Mouse (Mus musculus): ENCODE results near the gene Pmf1. TPM values are rescaled to one million over a fixed set of nuclear protein-coding genes. Genes with fewer than 3 reads are reported as not detected.
"Not testable (repeated sequence)": the region's sequence is repeated elsewhere in the genome, so short reads cannot be mapped to it uniquely, and the experiment has no call there.

The Pmf1 gene
- total RNA-seq, 2 experiments from 2014 or later: 100 to 182 TPM

DNA sequence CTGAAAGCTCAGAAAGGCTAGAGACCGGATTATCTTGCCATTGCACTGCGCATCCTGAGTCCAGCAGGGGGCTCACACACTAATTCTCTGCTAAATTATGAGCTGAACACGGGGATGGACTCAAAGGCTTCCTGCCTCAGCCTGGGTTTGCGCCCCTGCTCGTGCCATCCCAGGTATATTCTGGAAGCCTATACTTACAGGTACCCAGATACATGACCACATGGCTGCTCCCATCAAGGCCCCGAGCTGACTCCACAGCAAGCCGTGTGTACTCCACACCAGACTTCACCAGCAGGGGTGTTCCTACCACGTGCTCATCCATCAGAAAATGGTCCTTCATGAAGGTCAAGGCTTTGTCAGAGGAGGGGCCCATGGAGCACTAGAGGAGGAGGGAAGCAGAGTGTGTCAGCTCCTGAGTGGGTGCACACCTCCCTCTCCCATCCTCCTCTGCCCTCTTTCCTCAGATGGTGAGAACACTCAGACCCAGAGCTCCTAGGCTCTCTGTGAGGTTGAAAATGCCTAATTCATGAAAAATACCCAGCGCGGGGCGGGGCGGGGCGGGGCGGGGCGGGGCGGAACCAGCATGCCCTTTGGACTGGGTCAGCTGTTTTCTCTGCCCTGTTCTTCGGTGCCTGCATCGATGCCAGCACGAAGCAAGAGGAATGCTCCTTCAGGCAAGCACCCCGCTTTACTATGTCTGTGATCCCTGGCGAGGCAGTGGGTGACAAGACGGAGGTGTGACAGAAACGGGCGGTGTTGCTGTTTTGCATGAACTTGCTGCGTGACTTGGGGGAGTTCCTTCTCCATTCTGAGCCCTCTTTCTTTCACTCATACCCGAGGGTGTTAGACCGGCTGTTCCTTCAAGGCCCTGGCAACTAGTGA lies 30.6 kb upstream of the Pmf1 start:
- ATAC-seq (replicated peaks; ENCODE audit: low FRiP score, poor library complexity, severe bottlenecking): no peak

DNA sequence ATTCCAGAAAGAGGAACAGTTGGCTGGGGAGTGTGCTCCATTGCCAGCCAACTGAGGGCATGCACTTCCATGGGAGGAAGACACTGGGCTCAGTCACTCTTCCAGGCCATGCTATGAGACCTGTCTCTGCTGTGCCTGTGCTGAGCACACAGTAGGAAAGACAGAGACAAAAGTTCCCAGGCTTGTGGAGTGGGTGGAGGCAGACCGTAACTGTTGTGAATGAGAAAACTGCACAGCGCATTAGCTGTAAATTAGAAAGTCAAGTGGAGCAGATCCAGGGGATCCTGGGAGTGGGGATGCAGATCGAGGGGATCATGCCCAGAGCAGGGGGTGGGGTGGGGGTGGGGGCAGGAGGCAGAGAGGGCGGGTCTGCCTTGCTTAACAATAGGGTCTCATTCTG lies 29.5 kb upstream of the Pmf1 start:
- no peak for ATAC-seq (replicated peaks; ENCODE audit: low FRiP score, poor library complexity, severe bottlenecking)

DNA sequence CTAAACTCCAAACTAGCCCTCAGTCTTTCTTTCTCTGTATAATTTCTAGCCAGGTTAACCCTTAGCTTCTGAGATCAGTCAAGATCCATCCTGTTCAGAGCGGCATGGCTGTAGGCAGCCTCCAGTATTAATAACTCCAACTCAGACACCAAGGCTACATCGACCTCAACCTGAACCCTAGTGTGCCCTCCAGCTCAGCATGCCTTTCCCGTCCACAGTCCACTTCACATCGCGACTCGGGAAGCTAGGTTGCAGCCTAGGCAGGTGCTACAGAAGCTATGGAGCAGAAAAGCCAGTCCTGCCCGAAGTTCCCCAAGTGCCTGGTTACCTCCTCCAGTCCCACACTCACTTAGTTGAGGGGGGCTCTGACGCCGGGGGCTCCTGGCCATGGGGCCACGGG lies 27.3 kb upstream of the Pmf1 start:
- ATAC-seq (replicated peaks; ENCODE audit: low FRiP score, poor library complexity, severe bottlenecking): no peak

DNA sequence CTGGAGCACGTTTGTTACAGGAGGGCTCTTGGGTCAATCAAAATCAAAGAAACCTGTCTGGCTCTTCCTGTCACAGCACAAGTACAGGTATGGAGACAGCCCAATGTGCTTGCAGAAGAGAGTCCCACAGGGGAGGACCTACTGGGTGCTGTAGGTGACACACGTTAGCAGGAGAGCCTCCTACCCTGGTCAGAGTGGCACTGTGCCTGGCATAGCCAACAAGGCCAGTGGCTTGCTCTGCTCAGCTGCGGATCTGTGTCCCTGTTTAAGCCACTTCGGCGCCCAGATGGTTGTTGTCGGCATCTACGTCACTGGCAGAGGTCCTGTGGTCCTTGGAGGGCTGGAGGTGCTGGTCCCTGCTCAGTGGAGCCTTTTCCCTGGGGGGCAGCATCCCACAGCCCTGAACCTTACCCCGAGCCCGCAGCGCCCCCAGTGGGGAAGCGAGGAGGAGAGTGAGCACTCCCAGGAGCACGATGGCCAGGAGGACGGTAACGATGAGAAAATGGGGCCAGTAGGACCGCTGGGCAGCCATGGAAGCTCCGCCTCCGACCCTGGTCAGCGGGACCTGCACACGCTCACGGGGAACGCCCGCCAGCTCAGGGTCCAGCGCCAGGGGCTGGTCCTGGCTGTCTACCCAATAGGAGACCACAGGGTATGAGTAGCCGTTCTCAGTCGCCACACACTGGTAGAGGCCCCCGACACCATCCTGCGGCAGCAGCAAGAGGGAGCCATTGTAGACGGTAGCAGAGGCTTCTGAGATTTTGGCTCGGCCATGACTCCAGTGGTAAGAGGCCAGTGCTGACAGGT lies 26.5 kb upstream of the Pmf1 start:
- peak; percentile 71 for ATAC-seq (replicated peaks; ENCODE audit: low FRiP score, poor library complexity, severe bottlenecking)

DNA sequence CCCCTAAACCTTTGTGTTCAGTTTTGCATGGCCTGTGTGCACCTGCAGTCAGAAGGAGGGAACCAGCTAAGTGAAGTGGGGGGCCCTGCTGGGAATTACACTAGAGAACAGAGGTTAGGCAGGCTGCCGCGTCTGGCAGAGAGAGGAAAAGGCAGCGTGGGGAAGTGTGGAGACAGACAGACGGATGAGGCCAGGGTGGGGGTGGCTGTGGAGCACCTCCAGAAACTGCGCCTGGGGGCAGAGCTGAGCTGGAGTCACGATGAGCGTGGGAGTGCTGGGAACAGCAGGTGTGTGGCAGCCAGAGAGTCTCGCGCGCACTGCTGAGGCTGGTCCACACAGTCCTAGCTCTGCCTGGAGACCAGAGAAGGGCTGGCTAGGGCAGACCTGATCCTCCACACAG lies 25.4 kb upstream of the Pmf1 start:
- no peak for ATAC-seq (replicated peaks; ENCODE audit: low FRiP score, poor library complexity, severe bottlenecking)

DNA sequence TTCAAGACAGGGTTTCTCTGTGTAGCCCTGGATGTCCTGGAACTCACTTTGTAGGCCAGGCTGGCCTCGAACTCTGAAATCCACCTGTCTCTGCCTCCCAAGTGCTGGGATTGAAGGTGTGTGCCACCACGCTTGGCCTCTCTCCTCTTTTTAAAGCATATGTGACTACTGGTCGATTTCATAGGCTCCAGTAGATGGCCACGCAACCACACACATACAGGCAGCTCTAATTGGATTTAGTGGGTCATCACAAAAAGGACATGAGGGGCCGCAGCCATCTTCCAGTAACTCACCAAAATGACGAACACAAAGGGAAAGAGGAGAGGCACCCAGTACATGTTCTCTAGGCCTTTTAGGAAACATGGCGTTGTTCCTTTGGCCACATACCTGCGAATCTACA lies 18.5 kb upstream of the Pmf1 start:
- not testable (repeated sequence) for ATAC-seq (replicated peaks; ENCODE audit: low FRiP score, poor library complexity, severe bottlenecking)

DNA sequence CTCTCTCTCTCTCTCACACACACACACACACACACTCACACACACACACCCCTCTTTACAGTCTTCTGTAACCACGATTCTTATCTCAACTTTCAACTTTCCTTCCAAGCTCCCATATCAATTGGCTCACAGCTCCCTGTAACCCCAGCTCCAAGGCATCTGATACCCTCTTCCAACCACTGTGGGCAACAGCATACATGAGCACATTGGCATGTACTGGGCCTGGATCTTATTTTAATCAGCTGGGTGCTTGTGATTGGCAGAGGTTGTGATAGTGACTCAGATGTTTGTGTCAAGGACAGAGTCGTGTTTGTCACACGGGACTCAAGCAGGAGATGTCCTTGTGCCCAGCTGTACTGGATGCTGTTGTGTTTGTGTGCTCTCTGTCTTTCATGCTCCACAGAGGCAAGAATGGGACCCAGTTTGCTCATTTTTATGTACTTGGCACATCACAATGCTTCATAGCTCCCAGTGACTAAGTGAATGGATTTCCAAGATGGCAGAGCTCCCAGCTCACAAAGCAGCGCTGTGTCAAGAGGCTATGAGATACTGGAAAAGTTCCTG lies 17.3 kb upstream of the Pmf1 start:
- no peak for ATAC-seq (replicated peaks; ENCODE audit: low FRiP score, poor library complexity, severe bottlenecking)

DNA sequence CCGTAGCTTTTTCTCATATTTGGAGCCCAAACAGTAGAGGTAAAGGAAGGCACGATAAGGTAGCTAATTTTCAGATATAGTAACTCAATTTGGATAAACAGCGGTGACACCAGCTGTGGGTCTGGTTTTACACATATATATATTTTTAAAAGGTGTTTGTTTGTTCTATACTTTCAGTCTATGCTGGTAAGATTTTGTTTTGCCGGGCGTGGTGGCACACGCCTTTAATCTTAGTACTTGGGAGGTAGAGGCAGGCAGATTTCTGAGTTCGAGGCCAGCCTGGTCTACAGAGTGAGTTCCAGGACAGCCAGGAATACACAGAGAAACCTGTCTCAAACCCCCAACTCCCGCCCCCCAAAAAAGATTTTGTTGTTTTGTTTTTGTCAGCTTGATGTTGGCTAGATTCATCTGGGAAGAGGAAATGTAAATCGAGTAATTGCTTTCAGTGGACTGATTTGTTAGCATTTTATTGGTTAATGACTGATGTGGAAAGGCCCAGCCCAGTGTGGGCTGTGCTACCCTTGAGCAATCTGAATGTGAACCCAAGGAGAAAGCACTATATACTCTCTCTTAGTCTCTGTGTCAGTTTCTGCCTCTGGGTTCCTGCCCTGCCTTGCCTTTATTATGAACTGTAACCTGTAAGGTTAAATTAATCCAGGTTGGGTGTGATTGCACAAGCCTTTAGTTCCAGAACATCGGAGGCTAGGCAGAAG lies 15.7 kb upstream of the Pmf1 start:
- no peak for ATAC-seq (replicated peaks; ENCODE audit: low FRiP score, poor library complexity, severe bottlenecking)

DNA sequence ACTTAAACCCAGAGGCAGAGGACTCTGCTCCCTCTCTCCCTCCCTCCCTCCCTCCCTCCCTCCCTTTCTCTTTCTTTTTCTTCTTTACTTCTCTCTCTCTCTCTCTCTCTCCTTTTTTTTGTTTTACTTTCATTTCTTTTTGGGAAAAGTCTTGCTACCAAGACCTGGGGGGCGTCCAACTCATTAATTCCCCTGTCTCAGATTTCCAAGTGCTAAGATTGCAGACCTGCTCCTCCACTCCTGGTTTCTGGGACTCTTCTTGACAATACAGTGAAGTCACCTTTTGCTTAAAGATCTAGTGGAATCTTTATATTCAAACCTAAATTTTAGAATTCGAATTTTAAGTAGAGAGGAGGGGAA lies 15.2 kb upstream of the Pmf1 start:
- ATAC-seq (replicated peaks; ENCODE audit: low FRiP score, poor library complexity, severe bottlenecking): no peak

DNA sequence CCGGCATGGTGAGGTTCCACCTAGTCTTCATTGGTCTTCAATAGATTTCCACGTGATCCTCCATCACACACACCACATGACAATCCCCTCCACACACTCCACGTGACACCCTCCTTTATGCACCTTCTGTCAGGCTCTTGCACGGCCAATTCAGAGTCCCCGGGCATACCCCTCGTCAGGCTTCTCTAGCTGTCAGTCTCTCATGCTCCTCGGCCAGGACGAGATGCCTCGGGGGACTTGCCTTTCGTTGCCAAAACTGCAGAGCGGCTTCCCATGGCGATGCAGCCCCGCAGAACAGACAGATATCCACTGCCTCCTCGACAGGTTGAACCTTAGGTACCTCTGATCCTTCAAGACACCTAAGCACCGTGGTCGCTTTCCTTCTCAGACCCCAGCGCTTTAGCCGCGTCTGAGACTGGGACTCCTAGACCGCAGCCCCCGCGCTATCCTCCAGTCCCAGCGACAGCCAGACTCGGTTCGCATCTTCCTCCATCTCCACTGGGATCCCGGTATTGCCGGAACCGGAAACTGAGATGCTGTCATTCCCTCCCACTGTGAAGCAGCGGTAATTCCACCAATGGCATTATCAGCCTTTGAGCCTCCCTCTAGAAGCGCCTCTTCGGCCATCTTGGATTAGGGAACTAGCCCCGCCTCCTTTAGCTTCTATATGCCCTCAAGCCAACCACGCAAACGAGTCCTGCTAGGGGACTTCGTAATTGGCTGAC lies 14.6 kb upstream of the Pmf1 start, which contains the start of gene Slc25a44:
Gene Slc25a44 (minus strand): TSS at position 535 of the 725 bp plus-strand sequence.
- ATAC-seq (replicated peaks; ENCODE audit: low FRiP score, poor library complexity, severe bottlenecking): peak; percentile 87

DNA sequence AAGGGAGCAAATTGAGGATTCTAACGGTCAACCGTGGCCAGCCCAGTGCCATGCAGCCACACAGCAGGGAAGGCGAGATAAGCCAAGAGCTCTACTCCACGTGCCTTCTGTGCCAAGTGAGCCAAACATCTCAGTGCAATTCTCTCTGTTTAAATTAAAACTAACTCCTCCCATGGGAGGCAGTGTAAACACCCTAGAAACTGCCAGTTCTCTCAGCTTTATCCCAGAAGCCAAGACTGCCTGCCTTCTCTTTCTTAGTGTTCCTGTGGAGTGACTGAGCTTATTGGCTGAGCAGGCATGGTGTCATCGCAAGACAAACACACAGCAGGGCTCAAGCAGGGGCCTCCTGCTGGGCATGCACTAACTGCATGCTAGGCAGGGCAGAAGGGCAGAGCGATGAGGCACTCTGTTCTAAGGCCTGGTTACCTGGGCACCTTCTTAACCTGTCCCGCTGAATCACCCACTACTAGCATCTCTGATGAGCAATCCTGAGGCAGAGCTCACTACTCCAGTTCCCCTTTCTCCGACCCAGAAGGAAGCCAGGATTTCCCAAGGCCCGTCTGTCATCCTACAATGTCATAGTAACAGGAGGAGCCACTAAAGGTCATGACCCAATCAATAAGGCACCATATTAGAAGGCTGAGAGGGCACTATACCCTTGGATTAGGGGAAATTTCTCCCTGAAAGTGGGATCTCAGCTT lies 12.0 kb upstream of the Pmf1 start:
- peak; percentile 77 for ATAC-seq (replicated peaks; ENCODE audit: low FRiP score, poor library complexity, severe bottlenecking)

DNA sequence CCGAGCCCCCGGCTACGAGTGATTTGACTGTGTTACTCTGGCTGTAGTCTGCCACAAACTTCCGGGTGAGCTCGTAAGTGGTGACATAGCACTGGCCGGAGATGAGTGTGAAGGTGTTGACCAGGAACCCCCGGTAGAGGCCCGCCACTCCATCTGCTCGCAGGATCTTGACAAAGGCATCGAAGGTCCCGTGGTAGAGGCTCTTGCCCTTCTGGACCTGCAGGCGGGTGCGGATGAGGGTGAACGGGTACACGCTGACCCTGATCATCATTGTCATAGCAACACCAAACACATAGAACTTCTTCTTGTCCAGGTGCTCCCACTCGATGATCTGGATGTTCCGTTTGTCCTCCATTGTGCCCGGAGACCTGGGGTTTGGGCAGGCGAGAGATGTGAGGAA lies 10.6 kb upstream of the Pmf1 start:
- no peak for ATAC-seq (replicated peaks; ENCODE audit: low FRiP score, poor library complexity, severe bottlenecking)

DNA sequence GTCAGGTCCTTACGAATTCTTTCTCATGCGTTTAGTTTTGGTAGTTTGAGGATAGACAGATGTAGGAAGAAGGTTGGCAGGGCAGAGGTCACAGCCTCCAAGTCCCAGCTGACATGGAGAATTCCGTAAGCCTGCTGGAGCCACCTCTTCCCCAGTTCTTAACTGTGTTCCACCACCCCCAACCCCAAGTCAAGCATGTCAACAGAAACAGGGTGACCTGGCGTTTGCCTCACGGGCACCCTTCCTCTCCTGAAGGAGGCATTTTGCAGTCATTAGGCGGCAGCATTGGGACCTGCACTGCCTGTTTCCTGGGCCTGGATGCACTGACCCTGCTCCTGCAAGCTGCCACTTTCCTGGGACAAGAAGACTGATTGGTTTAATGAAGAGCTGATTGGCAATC lies 7.9 kb upstream of the Pmf1 start:
- no peak for ATAC-seq (replicated peaks; ENCODE audit: low FRiP score, poor library complexity, severe bottlenecking)

DNA sequence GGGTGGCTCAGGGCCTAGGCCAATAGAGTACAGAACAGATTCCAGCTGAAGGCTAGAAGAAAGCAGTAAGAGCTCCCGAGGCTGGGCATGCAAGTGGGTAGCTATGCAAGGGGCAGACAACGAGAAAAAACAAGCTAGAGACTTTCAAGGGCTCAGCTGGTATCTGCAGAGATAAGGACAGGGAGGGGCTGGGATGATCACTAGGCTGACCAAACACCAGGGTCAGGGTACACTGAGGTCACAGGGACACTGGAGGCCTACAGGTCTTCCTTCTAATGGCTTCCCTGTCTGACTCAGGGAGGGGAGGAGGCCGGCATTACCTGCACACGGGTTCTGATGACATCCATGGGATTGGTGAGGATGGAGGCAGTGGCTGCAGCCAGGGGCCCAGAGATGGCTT lies 5.5 kb upstream of the Pmf1 start:
- ATAC-seq (replicated peaks; ENCODE audit: low FRiP score, poor library complexity, severe bottlenecking): no peak; the same call in 1 of the 2 replicates

DNA sequence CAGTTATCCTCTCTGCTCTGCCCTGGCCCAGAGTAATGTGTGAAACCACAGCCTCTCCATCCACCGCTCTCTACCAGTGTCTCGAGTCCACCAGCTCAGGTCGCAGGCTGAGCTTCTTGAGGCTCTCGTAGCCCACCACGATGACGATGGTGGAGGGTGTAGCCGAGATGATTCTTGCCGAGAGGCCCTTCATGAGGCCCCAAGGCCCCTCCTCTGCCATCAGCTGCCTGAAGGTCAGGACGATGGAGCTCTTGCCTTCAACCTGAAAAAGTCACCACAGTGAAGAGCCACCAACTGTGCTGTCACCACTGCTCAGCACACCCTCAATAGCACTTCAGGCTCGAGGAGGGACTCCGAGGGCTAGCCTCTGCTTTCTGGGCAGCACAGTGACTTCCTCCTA lies 2.5 kb upstream of the Pmf1 start:
- ATAC-seq (replicated peaks; ENCODE audit: low FRiP score, poor library complexity, severe bottlenecking): no peak

DNA sequence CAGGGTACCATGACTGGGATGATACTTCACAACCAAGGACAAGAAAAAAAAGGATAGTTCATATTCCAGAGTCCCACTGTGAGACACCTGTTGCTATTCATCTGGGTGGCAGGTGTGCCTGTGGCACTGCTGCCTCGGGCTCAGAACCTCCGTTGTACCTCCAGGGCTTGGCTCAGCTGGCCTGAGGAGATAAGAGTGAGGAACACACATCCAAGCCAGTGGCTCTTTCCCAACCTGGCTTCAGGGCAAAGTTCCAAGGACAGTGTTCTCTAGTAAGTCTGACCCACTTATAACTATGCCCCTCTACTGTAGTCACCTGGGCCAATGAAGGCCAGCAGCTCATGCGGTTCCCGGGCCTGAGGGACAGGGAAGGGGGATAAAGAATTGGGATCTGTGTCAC lies 1.6 kb upstream of the Pmf1 start:
- ATAC-seq (replicated peaks; ENCODE audit: low FRiP score, poor library complexity, severe bottlenecking): peak; percentile 71

DNA sequence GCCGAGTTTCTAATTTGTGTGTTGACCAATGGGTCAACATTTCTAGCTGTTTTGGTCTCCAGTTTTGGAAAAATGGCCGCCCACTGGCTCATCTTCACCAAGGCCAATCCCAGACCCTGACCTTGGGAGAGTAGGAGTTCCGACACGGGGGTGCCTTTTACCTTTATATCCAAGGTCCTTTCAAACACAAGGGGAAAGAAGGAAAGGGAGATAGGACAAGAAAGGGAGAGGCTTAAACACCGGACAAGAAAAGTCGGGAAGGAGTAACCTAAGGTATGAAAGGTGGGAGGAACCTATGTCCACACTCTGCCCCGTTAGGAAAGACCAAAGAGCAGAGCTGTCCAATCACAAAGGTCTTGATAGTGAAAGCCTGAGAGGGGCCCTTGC lies 507 bp upstream of the Pmf1 start:
- ATAC-seq (replicated peaks; ENCODE audit: low FRiP score, poor library complexity, severe bottlenecking): no peak

DNA sequence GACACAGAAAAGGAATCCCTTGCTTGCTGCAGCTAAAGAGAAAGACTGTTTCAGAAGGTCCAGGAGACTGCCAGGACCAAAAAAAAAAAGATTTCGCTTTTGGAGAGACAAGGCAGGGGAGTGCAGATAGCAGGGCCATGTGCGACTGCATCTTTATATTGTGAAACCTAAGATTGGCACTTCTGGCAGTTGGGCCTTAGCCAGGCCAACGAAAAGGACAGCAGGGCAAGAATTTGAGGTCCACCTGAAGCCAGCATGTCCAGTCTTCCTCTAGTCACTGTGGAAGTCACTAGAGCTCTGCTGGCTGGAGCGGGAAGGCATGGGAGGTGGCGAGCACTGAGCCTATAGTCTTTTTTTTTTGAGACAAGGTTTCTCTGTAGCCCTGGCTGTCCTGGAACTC lies 1.2 kb downstream of the Pmf1 start:
- ATAC-seq (replicated peaks; ENCODE audit: low FRiP score, poor library complexity, severe bottlenecking): no peak

DNA sequence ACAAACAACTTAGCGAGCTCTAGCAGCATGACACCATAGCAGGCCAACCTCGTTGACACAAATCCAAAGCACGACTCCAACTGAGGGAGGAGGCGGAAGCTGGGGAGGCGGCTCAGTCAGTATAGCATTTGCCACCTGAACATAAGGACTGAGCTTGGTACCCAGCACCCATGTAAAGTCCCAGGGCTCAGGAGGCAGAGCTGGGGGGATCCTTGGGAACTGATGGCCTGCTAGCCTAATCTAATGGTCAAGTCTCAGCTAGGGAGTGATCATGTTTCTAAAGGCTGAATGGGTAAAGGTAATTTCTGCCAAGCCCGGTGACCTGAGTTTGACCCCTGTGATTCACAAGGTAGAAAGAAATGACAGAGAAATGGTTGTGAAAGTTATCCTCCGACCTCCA lies 2.6 kb downstream of the Pmf1 start:
- no peak for ATAC-seq (replicated peaks; ENCODE audit: low FRiP score, poor library complexity, severe bottlenecking)

Data from erythroid progenitor cell, adult 5-6 weeks (primary cell).